Mouse (Mus musculus): ENCODE measurements around the gene Gm17349. TPM values are rescaled to one million over a fixed set of nuclear protein-coding genes. Genes with fewer than 3 reads are reported as not detected.

Gm17349 gene
- total RNA-seq, 2 experiments from 2014 or later, result 5.0 to 8.7 TPM

DNA sequence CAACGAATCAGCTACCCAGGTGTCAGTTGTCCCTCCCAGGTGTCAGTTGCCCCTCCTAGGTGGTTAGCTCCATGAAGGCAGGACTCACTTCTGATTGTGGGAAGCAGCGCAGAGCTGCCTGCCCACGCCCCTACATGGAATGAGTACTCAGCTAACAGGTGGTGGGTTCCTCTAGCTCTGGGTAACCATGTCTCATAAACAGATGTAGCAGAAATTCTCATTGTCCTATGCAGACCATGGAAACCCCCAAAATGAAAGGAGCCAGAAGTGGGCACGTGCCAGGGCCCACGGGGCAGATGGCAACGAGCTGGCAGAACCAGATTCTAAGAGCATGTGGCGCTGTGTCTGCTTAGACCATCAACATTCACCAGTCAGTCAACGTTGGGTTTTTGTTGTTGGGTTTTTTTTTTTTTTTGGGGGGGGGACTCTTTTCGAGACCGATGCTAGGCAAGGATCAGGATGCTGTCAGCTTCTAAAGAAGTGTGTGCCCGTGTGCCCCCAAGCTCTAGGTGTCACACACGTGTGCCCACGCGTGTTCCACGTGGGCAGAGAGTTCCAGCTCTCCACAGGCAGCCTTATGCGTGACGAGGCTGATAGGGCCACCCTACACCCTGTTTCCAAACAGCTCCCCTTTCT, 41.2 kb downstream of the Gm17349 start:
- DNase-seq (ENCODE audit: low spot score in 2 of 2), result peak; percentile 58 to 69

DNA sequence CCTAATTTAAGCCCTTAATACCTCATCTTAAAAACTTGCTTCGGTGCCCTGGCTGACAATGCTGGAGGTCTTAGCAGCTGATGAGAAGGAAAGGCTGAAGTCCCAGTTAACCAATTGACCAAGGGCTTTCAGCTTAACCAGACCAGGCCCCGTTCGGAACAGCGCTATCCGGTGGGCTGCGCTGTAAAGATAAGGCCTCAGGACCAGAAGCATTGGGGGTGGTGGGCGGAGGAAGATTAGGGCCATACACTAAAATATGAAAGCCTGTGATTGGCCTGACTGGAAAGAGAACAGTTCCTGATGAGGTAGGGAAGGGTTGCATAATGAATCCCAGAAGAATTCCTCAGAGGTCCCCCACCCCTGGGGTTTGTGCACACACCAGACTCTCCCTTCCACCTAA, 42.9 kb downstream of the Gm17349 start:
- no peak for DNase-seq (ENCODE audit: low spot score in 2 of 2)

DNA sequence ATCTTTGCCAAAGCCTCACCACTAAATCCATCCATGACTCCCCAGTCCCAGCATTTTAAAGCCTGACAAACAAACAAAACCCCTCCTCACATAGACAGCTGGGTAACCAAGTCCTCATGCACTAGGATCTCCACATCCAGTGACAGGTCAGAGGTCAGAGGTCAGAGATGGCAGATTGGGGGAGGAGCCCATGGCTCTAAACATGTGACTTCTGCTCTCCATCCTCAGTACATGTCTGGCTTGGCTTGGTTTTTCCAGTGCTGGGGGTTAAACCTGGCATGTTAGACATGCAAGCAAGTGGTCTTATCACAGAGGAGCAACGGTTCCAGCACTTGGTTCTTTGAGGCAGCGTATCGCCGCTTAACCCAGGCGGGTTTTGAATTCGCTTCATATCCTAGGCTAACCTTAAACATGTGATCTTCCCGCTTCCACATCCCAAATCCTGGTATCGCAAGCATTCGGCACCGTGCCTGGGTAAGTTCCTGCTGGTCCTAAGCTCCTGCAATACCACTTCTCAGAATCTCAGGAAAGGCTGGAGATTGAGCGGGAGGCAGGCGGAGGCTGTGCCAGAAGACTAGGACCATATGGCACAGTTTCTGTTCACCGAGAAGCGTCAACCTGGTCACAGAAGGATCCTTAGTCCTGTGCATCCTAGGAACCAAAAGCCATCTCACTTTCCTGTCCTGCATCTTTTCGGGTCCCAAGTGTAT, 44.0 kb downstream of the Gm17349 start:
- DNase-seq (ENCODE audit: low spot score in 2 of 2), result no peak

DNA sequence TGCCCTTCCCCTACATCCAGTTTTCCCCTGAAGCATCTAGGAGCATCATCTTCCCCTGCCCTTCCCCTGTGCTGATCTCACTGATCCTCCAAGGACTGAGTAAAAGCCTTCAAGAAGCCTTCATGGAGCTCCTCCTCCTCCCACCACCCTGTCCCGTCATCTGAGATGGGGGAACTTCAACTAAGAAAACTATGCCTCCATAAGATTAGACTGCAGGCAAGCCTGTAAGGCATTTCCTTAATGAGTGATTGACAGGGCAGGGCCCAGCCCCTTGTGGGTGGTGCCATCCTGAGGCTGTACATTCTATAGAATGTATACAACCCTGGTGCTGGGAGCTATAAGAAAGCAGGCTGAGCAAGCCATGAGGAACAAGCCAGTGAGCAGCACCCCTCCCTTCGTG, 46.9 kb downstream of the Gm17349 start:
- DNase-seq (ENCODE audit: low spot score in 2 of 2), result no peak

DNA sequence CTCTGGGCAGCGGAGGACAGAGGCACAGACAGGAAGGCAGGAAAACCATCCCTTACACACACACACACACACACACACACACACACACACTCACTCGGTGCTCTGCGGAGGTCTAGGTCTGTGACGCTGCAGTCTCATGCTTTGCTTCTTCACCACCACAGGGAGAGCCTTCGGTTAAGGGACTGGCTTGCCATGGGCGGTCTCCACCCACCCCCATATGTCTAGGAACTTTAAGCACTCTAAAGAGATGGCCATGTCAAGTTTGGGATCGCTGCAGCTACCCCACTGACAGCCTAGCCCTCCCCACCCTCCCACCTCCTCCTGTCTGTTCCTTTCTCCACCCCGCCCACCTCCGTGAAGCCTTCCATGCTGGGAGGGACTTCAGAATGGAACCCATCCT, 49.3 kb downstream of the Gm17349 start:
- no peak for DNase-seq (ENCODE audit: low spot score in 2 of 2)

DNA sequence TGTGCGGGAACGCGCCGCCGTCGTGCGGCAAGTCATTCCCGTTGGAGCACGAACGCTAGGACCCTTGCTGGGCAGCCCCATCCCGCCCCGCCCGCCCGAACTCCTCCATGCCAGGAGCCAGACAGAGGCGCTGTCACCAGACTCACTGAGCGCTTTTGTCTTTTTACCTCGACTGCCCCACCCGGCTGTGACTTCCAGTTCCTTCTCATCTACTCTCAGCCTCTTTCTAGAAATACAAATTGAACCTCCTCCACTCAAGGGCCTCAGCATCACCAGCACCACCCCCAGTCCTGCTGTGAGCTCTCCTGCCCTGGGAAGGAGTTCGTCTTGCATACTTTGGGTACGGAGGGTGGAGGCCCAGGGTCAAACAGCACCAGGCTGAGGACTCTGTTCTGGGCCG, 51.4 kb downstream of the Gm17349 start:
- no peak for DNase-seq (ENCODE audit: low spot score in 2 of 2)

DNA sequence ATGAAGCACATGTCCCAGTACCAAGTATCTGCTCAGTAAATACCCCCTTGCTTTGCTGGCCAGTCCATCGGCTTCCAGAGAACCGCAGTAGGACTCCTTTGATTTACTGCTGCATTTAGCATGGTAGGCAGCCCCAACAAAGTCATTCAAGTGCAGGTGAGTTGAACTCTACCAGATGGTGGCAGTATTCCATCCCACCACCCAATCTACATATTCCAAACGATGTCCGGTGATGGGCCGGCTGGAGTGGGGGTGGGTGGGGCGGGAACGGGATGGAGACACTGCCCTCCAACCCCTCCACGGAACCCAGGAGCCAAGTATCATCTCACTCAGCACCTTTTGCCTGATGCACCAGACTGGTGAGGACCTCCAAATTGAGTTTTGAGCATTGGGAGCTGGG, 52.0 kb downstream of the Gm17349 start:
- no peak for DNase-seq (ENCODE audit: low spot score in 2 of 2)

Other genes starting within 250 kb of the Gm17349 start
- 10 to 100 TPM; 15.8 to 16.5 TPM for gene Nckap5l, start 247.7 kb downstream of the Gm17349 start, total RNA-seq (2021)
- 1 to 10 TPM; 5.0 TPM for gene Bcdin3d, start 230.8 kb downstream of the Gm17349 start, total RNA-seq (2021)
- gene Faim2, start 177.3 kb downstream of the Gm17349 start, total RNA-seq (2021), result 100 to 1,000 TPM; 421 to 452 TPM
- not detected for gene Aqp2, start 126.4 kb downstream of the Gm17349 start, total RNA-seq (2021)
- not detected for gene Aqp5, start 114.7 kb downstream of the Gm17349 start, total RNA-seq (2021)
- gene Aqp6, start 104.1 kb downstream of the Gm17349 start, total RNA-seq (2021), result not detected
- 1 to 10 TPM; 3.8 to 6.8 TPM for gene Racgap1, start 53.8 kb downstream of the Gm17349 start, total RNA-seq (2021)
- gene Asic1, start 35.1 kb downstream of the Gm17349 start, total RNA-seq (2021), result 10 to 100 TPM; 29.6 to 36.9 TPM
- 100 to 1,000 TPM; 108 to 109 TPM for gene Smarcd1, start 3.4 kb downstream of the Gm17349 start, total RNA-seq (2021)
- gene Gpd1, start 12.0 kb upstream of the Gm17349 start, total RNA-seq (2021), result 100 to 1,000 TPM; 130 to 153 TPM
- 100 to 1,000 TPM; 123 to 127 TPM for gene Cox14, start 20.1 kb upstream of the Gm17349 start, total RNA-seq (2021)
- 10 to 100 TPM; 26.4 to 29.7 TPM for gene Cers5, start 67.4 kb upstream of the Gm17349 start, total RNA-seq (2021)
- 10 to 100 TPM in 1 of 2 experiments, 1 to 10 TPM in 1; 9.9 to 10.0 TPM for gene Lima1, start 170.0 kb upstream of the Gm17349 start, total RNA-seq (2021)